Mouse (Mus musculus): ENCODE data around the gene Rab6b.

- TF ChIP-seq CTCF (conservative IDR thresholded peaks at IDR 0.05; ENCODE audit: low read length) = no peak
- TF ChIP-seq NANOG (IDR thresholded peaks at IDR 0.05; ENCODE audit: borderline replicate concordance, low read length) = no peak
- no peak for TF ChIP-seq POU5F1 (IDR thresholded peaks at IDR 0.05; ENCODE audit: borderline replicate concordance, low read length)
Observed at GRCm38 (mm10) chr9:103227760-103228159, 116.2 kb downstream of the Rab6b start.
